Mouse (Mus musculus) spleen, postnatal 4 days (tissue): ENCODE measurements around the gene Methig1.
"Not testable (repeated sequence)": the region's sequence is repeated elsewhere in the genome, so short reads cannot be mapped to it uniquely, and the experiment has no call there.

Experiments used
- DNase-seq, 2 experiments: peaks; one replicate each; pipeline ENCODE4 v3.0.0; 2022; ENCODE audit warnings: low spot score in 2 of 2

The Methig1 gene

DNA sequence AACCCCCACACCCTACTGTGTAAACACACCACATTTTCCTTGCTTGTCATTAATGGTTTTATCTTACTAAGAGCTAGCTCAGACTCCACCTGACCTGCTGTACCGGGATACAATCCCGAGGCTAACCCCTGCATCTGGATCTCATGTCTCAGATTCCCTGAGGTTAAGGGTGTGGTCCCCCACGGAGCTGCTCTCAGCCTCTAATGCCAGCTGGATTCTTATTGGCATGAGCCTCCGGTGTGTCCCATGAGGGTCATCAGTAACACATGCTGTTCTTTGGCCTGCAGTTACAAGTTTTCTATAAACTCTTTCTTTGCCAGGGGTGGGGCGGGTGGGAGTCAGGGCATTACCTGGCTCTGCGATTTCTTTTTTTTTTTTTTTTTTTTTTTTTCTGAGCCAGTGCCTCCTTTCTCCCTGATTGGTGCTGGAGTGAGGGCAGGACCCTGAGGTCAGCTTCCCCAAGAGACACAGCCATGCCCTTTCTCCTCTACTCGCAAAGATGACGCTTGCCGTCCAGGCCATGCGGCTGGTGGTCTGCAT, at the start of gene Methig1, which contains the start of gene Mettl7a2:
Gene Methig1, plus strand, starts transcription at position 439 of the 540 bp plus-strand sequence.
Gene Mettl7a2, plus strand, starts transcription at position 490 of the 540 bp plus-strand sequence.
- no peak for DNase-seq

DNA sequence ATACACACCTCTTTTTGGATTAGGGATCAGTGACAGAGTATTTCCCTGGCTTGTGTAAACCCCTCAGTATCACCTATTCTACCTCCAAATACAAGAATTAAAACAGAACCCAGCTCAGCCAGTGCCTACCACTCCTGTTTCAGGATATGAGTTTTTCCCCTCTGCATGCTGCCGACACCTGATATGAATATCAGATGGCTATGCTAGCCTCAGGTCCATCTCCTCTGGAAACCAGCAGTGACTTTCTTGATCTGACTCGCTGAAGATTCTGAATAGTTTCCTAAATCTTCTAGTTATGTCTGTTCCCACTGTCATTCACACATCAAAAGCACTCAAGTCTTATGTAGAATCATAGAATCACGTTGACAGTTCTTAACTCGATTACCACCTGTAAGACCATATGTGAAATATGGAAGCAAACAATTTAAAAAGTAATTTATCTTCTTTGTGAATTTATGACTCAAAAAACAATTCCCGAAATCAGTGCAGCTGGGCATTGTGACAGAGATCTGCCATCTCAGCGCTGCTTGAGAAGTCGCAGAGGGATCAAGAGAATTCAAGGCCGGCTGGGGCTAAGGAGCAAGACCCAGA, 49.4 kb upstream of the Methig1 start:
- no peak for DNase-seq

DNA sequence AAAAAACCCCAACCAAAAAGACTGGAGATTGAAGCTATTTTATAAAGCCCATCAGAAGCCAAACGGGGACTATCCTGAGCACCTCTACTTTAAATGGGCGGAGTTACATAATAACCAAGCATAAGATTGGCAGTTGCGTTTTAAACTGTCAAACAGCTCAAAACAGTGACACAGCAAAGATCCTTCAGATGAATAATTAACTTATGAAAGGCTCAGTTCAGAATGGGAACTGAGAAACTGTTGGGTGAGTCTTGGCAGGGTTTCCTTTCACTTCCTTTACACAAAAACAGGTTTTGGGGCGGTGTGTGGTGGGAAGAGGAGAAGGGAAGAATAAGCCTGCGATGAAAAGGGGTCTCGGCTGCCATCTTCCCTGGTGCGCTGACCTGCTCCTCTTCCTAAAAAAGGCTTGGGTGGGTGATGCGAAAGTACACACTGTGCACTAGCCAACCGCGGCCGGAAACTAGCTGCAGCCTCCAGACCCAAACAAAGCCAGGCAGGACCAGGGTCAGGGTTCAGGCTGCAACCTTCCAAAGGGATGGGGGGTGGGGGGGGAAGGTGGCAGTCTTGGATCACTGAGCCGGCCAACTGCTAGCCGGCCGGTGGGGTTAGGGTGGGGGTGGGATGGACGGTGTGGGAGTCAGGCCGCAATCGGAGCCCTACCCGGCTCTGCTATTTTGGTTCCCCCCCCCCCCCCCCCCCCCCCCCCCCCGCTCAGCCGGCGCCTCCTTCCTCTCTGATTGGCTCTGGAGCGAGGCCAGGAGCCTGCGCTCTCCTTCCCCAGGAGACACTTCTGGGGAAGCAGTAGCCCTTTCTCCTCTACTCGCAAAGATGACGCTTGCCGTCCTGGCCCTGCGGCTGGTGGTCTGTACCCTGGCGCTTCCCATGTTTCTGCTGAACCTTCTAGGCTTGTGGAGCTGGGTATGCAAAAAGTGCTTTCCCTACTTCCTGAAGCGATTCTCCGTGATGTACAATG, 48.6 kb upstream of the Methig1 start, which contains the start of gene Mettl7a1:
Gene Mettl7a1, plus strand, starts transcription at position 122 of the 973 bp plus-strand sequence.
- DNase-seq = peak; percentile 77 to 87

- DNase-seq = no peak
These were observed 46.7 kb upstream of the Methig1 start for GRCm38 (mm10) chr15:100306201-100306600.

DNA sequence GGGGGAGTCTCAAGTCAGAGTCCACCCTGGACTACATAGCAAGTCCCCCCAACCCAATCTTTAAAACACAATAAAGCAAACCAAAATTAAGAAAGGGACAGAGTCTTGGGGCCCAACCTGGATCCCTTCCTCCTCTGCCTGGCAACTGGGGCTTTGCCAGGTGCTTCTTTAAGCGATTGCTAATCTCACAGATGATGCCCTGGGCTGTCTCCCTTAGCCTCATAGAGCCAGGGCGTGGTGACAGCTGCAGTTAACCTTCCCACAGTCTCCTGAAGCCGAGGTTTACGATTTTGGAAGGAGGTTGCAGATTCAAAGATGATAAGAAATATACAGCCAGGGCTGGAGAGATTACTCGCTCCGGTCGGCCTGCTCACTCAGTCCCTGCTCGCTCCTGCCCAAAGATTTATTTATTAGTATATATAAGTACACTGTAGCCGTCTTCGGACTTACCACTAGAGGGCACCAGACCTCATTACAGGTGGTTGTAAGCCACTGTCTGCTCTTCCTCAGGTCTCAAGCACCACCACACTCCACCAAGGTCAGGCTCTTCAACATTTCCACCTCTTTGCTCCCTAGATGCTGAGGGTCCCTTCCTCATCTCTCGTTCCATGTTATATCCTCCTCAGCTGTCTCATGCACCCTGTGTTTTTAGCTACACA, 45.4 kb upstream of the Methig1 start:
- DNase-seq = peak in 1 of 2 experiments; percentile 40

GRCm38 (mm10) chr15:100312346-100312745, 40.6 kb upstream of the Methig1 start:
- no peak for DNase-seq

- no peak for DNase-seq
These were observed 38.4 kb upstream of the Methig1 start for GRCm38 (mm10) chr15:100314448-100315145.

- not testable (repeated sequence) for DNase-seq
These were observed 34.8 kb upstream of the Methig1 start for GRCm38 (mm10) chr15:100318014-100318671.

- no peak for DNase-seq
These were observed 33.1 kb upstream of the Methig1 start for GRCm38 (mm10) chr15:100319884-100320283.

DNA sequence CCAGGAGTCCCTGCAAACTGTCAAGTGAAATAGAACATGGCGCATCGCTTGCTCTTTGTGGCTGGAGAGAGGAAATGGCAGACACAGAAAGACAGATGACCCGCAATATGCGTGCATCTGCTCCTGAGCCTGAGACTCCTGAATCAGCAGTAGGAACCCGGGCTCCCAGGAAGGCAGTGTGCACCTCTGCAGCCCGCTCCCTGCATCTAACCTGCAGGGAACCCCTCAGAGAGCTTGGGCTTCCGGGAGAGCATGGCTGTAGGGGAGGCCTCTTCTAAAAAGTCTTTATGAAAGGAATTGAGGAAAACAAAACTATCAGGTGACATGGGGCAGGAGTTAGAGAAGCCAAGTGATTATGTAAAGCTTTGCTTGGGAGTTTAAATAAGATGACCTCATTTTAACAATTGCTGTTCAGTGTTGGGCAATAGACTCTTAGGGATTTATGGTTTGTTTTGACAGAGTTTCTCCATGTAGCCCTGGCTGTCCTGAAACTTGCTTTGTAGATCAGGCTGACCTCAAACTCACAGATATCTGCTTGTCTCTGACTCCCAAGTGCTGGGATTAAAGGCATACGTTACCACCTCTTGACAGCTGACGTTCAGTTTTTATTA, 32.5 kb upstream of the Methig1 start:
- no peak for DNase-seq

DNA sequence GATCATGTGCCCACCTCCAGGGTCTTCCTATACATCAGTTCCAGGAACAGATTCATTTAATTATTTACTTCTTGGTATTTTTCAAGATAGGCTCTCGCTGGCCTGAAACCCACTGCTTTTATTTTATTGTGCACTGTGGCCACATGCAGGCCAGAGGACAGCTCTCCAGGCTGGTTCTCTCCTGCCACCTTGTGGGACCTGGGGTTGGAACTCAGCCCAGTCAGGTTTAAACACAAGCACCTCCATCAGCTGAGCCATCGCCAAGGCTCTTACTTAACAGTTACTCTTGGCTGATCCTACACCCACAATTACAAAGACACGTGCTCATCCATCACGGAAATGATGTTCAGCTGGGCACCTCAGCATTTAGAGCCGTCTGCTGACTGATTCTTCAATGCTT, 31.8 kb upstream of the Methig1 start:
- no peak for DNase-seq

- peak; percentile 31 to 59 for DNase-seq
These were observed 28.8 kb upstream of the Methig1 start for GRCm38 (mm10) chr15:100324021-100324591.

- DNase-seq = no peak
These were observed 27.7 kb upstream of the Methig1 start for GRCm38 (mm10) chr15:100325235-100325634.

GRCm38 (mm10) chr15:100328089-100328488, 24.9 kb upstream of the Methig1 start:
- DNase-seq = not testable (repeated sequence)

DNA sequence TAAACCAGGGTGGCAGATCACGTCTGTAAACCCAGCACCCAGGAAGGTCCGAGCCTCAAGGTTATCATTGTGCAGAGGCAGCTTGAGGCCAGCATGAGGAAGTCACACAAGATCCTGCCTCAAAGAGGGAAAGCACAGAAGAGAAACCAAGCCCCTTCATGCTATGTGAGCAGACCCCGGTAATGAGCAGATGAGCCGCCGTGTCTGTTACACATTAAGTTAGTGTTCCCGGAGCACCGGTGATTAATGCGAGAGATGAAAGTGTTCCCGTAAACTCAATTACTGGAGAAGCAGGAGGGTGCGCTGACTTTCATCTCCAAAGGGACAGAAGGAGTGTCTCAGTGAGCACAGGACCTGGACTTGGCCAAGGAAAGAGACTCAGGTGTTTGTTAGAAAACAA, 23.6 kb upstream of the Methig1 start:
- not testable (repeated sequence) for DNase-seq

DNA sequence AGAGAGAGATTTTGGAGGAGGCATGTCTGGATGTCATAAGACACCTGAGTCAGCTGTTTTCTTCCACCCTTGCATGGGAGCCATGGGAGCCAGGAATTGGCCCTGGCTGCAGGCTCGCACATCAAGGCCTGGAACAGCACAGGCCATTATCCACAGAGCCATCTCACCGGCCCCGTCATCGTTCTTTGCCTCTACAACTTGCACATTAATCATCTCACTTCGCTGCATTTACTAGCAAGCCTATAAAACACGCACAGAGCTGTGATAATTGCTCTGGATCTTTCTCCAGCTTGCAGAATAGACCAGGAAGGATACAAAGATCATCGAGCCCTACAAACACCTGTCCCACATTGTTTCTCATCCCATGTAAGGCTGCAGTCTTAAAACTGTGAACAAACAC, 22.2 kb upstream of the Methig1 start:
- no peak for DNase-seq

GRCm38 (mm10) chr15:100332077-100332961, 20.6 kb upstream of the Methig1 start:
- DNase-seq = not testable (repeated sequence)

DNA sequence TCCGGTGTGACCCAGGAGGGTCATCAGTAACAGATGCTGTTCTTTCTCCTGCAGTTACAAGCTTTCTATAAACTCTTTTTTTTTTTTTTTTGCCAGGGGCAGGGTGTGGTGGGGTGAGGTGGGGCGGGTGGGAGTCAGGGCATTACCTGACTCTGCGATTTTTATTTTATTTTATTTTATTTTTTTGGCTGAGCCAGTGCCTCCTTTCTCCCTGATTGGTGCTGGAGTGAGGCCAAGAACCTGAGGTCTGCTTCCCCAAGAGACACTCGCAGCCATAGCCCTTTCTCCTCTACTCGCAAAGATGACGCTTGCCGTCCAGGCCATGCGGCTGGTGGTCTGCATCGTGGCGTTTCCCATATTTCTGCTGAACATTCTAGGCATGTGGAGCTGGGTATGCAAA, 18.3 kb upstream of the Methig1 start, which contains the start of gene Mettl7a3:
Gene Mettl7a3, plus strand, starts transcription at position 301 of the 400 bp plus-strand sequence.
- DNase-seq = no peak

DNA sequence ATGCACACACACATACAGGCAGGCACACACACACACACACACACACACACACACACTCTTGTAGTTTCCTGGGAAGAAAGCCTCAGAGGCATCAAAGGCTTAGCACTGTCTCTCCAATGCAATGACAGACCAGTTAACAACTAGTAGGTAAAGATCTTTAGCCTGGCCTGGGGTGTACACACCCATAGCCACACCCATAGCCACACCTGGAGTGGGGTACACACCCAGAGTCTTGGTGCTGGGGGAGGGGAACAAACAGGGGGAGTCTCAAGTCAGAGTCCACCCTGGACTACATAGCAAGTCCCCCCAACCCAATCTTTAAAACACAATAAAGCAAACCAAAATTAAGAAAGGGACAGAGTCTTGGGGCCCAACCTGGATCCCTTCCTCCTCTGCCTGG, 15.6 kb upstream of the Methig1 start:
- DNase-seq = not testable (repeated sequence)
